Comparison of ENCODE assay signal across 1 mouse cellular context in genomic region chrX:73967177-73968075, GRCm38 (mm10).
TF ChIP-seq lines count a peak whose summit lies in the region.

No protein-coding gene starts in this region.

TF ChIP-seq in myocyte, 11 proteins besides CTCF, POLR2A, EP300 and RAD21 (continued from another document):
- no peak for TF ChIP-seq CEBPB (IDR thresholded peaks at IDR 0.05; ENCODE audit: insufficient read depth, poor library complexity, severe bottlenecking)
- TF ChIP-seq MYOD1 (IDR thresholded peaks at IDR 0.05; ENCODE audit: control insufficient read depth in 1 of 3, insufficient read length in 2 of 3, low read depth in 2 of 3), result no peak
- TF ChIP-seq REST (IDR thresholded peaks at IDR 0.05; ENCODE audit: insufficient read depth, insufficient read length), result no peak
- no peak for TF ChIP-seq E2F4 (IDR thresholded peaks at IDR 0.05; ENCODE audit: insufficient read depth)
- no peak for TF ChIP-seq SRF (IDR thresholded peaks at IDR 0.05; ENCODE audit: control insufficient read depth, insufficient read length, low read depth)
- no peak for TF ChIP-seq USF1 (IDR thresholded peaks at IDR 0.05; ENCODE audit: low read depth)
